Mouse (Mus musculus): ENCODE measurements around the gene Tle6. TPM values are rescaled to one million over a fixed set of nuclear protein-coding genes. Genes with fewer than 3 reads are reported as not detected.

Tle6 gene
- polyA plus RNA-seq, 1 experiment: 14.3 TPM

DNA sequence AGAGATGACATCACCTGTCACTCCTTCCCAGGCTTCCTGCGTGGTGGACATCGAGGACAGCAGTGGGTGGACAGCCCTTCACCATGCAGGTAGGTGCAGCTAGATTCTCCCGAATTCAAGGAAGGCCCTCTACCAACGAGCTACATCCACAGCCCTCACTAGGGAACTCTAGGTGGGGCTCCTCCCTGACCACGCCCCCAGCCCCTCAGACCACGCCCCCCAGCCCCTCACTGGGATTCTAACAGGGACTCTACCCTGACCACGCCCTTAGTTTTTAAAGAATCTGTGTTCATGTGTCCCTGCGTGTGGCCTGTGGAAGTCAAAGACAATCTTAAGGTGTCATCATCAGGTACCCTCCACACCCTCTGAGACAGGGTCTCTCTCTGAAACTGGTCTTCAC, 35.5 kb upstream of the Tle6 start:
- H3K4me3 ChIP-seq (ENCODE audit: extremely low read depth, insufficient read depth, insufficient read length): no peak overlapping the region

DNA sequence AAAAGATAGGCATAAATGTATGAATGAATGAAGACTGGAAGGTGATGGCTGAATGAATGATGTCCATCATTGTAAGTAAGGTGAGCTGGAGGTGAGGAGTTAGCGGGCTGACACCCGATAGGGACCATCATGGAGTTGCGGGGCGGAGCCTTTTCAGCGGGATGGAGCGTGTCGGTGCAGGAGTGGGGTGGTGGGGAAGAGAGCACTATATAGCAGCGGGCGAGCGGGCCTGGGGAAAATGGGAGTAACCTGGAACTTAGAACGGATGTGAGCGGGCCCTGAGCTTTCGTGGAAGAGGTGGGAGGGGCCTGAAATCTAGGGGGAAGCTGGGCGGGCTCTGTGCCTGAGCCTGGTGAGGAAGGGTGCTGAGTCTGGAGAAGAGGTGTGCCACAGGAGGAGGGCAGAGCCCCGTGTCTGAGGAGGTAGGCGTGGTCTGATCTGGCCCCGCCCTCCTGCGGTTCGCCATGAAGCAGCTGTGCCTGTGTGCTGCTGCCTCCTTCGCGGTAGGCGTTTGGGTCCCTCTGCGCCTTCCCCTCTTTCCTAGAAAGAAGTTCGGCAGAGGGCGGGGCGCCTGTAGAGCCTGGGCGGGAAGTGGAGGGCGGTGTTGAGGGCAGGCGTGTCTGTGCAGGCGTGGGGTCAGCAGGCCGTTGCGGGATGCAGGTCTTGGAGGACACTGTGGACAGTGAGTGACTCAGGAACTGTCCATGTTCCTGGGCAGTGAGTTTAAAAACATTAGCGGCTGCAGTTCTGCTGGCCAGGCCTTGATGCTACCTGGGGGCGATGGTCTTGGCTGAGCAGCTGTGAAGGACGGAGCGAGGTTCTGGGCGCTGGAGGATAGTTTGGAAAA, 32.6 kb upstream of the Tle6 start:
- no peaks in the 10 kb centered on the region for H3K36me3 ChIP-seq (ENCODE audit: control insufficient read depth, insufficient read depth, low read length)
- no peaks in the 10 kb centered on the region for H3K27me3 ChIP-seq (ENCODE audit: control insufficient read depth, insufficient read depth, low read length)
- H3K4me3 ChIP-seq (ENCODE audit: extremely low read depth, insufficient read depth, insufficient read length): peak overlapping the region; percentile 43
- 6% methylated on average over 36 of the region's 37 CpGs for WGBS
- TF ChIP-seq POLR2A (IDR thresholded peaks at IDR 0.05; ENCODE audit: low read depth, low read length) (no peak), CTCF (IDR thresholded peaks at IDR 0.05; ENCODE audit: extremely low read depth, insufficient read depth, insufficient read length, insufficient replicate concordance) (no peak)
- DNase-seq (ENCODE audit: low read depth in 1 of 2, low spot score in 2 of 2): peak; percentile 47 to 76
- peaks cover 6% of the 10 kb centered on the region; the same call in 1 of the 2 replicates for H3K4me1 ChIP-seq (ENCODE audit: control insufficient read depth, insufficient read depth, insufficient read length)
- H3K27ac ChIP-seq (ENCODE audit: insufficient read depth, low read length): no peak overlapping the region

More for the DNA sequence above, 35.5 kb upstream of the Tle6 start:
- no peaks in the 10 kb centered on the region for H3K36me3 ChIP-seq (ENCODE audit: control insufficient read depth, insufficient read depth, low read length)
- WGBS: 39% methylated on average over 8 of the region's 8 CpGs
- H3K27ac ChIP-seq (ENCODE audit: insufficient read depth, low read length): no peak overlapping the region
- DNase-seq (ENCODE audit: low read depth in 1 of 2, low spot score in 2 of 2): no peak
- TF ChIP-seq CTCF (IDR thresholded peaks at IDR 0.05; ENCODE audit: extremely low read depth, insufficient read depth, insufficient read length, insufficient replicate concordance) (no peak), POLR2A (IDR thresholded peaks at IDR 0.05; ENCODE audit: low read depth, low read length) (no peak)
- peaks cover 6% of the 10 kb centered on the region; the same call in 1 of the 2 replicates for H3K4me1 ChIP-seq (ENCODE audit: control insufficient read depth, insufficient read depth, insufficient read length)
- H3K27me3 ChIP-seq (ENCODE audit: control insufficient read depth, insufficient read depth, low read length): no peaks in the 10 kb centered on the region

DNA sequence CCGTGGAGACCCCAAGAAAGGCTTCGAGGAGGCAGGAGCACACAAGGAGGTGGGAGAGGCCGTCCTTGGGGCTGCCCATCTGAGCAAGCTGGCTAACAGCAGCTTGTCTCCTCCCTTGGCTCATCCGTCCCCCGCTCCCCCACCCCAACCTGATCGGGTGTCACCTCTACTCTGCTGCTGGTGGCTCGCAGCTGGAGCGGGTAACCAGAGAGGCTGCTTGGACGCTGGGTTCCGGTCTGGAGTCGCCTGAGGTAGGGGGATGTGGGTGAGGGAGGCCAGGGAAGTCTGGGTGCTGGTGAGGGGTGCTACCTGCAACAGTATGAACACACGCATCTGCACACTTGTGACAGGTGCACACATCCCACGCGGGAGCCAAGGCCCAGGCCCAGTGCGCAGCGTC, 27.5 kb upstream of the Tle6 start, which contains the start of gene Ankrd24:
Gene Ankrd24 (plus strand): TSS at position 151 of the 400 bp plus-strand sequence.
- no peak for TF ChIP-seq POLR2A (IDR thresholded peaks at IDR 0.05; ENCODE audit: low read depth, low read length)
- TF ChIP-seq CTCF (IDR thresholded peaks at IDR 0.05; ENCODE audit: extremely low read depth, insufficient read depth, insufficient read length, insufficient replicate concordance): no peak
- H3K4me1 ChIP-seq (ENCODE audit: control insufficient read depth, insufficient read depth, insufficient read length): peaks cover 4% of the 10 kb centered on the region; the same call in 1 of the 2 replicates
- H3K36me3 ChIP-seq (ENCODE audit: control insufficient read depth, insufficient read depth, low read length): no peaks in the 10 kb centered on the region
- no peak for DNase-seq (ENCODE audit: low read depth in 1 of 2, low spot score in 2 of 2)
- peak within 1 kb of the TSS; percentile 87 for H3K27ac ChIP-seq (ENCODE audit: insufficient read depth, low read length)
- WGBS: 91% methylated on average over 16 of the region's 16 CpGs
- H3K4me3 ChIP-seq (ENCODE audit: extremely low read depth, insufficient read depth, insufficient read length): peak within 1 kb of the TSS; percentile 91
- no peaks in the 10 kb centered on the region for H3K27me3 ChIP-seq (ENCODE audit: control insufficient read depth, insufficient read depth, low read length)

DNA sequence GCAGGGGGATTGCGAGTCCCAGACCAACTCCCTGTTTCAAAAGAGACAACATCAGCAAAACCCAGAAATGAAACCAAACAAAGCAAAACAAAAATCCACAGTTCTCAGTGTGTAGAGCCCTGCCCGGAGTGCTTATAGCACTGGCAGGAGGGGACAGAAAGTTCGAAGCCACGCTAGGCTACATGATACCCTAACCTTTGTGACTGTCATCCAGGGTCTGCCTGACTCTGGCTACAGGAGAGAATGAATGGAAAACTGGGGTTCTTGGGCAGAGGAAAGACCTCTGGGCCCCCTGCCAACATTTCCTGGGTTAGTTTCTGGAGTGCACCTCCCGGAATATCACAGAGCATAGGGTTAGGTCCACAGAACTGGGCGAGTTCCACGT, 27.0 kb upstream of the Tle6 start:
- peaks cover 4% of the 10 kb centered on the region; the same call in 1 of the 2 replicates for H3K4me1 ChIP-seq (ENCODE audit: control insufficient read depth, insufficient read depth, insufficient read length)
- TF ChIP-seq POLR2A (IDR thresholded peaks at IDR 0.05; ENCODE audit: low read depth, low read length) (no peak), CTCF (IDR thresholded peaks at IDR 0.05; ENCODE audit: extremely low read depth, insufficient read depth, insufficient read length, insufficient replicate concordance) (no peak)
- H3K4me3 ChIP-seq (ENCODE audit: extremely low read depth, insufficient read depth, insufficient read length): peak overlapping the region; percentile 91
- H3K27ac ChIP-seq (ENCODE audit: insufficient read depth, low read length): peak overlapping the region; percentile 87
- no peak for DNase-seq (ENCODE audit: low read depth in 1 of 2, low spot score in 2 of 2)
- H3K27me3 ChIP-seq (ENCODE audit: control insufficient read depth, insufficient read depth, low read length): no peaks in the 10 kb centered on the region
- no peaks in the 10 kb centered on the region for H3K36me3 ChIP-seq (ENCODE audit: control insufficient read depth, insufficient read depth, low read length)
- WGBS: 32% methylated on average over 7 of the region's 7 CpGs

DNA sequence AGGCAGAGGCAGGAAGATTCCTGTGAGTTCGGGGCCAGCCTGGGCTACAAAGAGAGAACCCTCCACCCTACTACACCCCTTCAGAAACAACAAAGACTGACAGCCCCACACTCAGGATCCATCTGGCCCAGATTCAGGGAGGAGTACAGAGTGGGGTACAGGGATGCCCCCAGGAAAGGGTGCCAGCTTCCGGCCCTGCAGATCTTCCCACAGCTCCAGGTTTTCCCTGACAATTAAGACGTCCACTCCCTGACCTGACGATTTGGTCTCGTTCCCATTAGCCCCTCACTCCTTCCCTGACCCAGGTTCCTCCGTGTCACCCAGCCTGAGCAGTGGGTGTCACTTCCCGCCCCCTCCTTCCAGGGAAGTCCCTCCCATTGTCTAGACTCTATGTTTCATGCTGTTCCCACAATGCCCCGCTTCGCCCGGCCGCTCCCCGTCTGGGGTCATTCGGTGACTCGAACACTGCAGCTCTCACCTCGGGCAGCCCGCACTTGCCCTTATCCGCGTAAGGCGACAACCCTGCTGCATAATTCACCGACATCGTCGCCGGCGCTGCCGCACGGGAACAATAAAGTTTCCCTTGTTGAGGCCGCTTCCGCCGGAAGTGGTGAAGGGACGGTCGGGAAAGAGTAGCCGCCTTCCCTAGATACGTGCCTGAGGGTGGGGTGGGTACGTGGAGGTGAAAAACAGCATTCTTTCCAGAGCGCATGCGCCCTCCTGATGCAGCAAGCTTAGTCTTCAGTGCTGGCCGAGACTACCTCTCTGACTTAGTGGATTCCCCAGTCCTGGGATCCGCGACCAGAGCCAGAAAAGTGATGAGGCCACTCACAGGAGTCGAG, 26.3 kb upstream of the Tle6 start, which contains the start of gene Sirt6:
Gene Sirt6 (minus strand): TSS at position 804 of the 842 bp plus-strand sequence.
- Histone ChIP-seq H3K4me3 (ENCODE audit: extremely low read depth, insufficient read depth, insufficient read length) (peak within 1 kb of the TSS; percentile 91), H3K36me3 (ENCODE audit: control insufficient read depth, insufficient read depth, low read length) (peaks cover 2% of the 10 kb centered on the region; the same call in 1 of the 2 replicates), H3K4me1 (ENCODE audit: control insufficient read depth, insufficient read depth, insufficient read length) (peaks cover 4% of the 10 kb centered on the region; the same call in 1 of the 2 replicates), H3K27me3 (ENCODE audit: control insufficient read depth, insufficient read depth, low read length) (no peaks in the 10 kb centered on the region), H3K27ac (ENCODE audit: insufficient read depth, low read length) (peak within 1 kb of the TSS; percentile 87)
- peak; percentile 35; the same call in 1 of the 2 replicates for TF ChIP-seq POLR2A (IDR thresholded peaks at IDR 0.05; ENCODE audit: low read depth, low read length)
- TF ChIP-seq CTCF (IDR thresholded peaks at IDR 0.05; ENCODE audit: extremely low read depth, insufficient read depth, insufficient read length, insufficient replicate concordance): no peak
- 3% methylated on average over 40 of the region's 40 CpGs for WGBS
- DNase-seq (ENCODE audit: low read depth in 1 of 2, low spot score in 2 of 2): peak; percentile 86 to 87
